Mouse (Mus musculus): ENCODE data around the gene Wdr63. TPM values are rescaled to one million over a fixed set of nuclear protein-coding genes. Genes with fewer than 3 reads are reported as not detected.

Wdr63 gene
- polyA plus RNA-seq, 1 experiment from 2014 or later = 1.3 TPM

DNA sequence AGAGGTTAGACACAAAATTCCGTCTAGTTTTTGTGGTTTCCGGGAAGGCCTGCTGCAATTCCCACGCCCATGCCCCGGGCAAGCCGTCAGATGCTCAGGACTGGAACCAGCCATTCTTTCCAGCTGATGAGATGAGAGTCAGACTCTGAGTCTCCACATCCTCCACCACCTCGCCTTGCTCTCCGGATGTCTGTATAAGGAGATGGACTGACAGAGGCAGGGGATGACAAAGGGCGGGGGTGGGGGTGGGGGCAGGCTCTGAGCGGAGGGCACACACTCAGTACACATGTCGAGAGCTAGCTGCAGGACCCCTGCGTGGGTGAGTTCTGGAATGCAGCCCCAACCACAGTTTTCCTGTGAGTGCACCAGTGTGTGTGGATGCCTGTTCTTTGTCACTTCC, 63.0 kb downstream of the Wdr63 start:
- WGBS = 48% methylated on average over 11 of the region's 11 CpGs
- no peaks in the 10 kb centered on the region for H3K9me3 ChIP-seq
- H3K27ac ChIP-seq = no peak overlapping the region
- no peak overlapping the region for H3K9ac ChIP-seq
- H3K27me3 ChIP-seq (replicated peaks) = no peaks in the 10 kb centered on the region
- no peak overlapping the region for H3K4me3 ChIP-seq
- ATAC-seq (replicated peaks) = no peak
- H3K36me3 ChIP-seq (replicated peaks) = no peaks in the 10 kb centered on the region
- H3K4me1 ChIP-seq = no peaks in the 10 kb centered on the region
- no peak overlapping the region for H3K4me2 ChIP-seq

- Histone ChIP-seq H3K27me3 (replicated peaks) (no peaks in the 10 kb centered on the region), H3K9me3 (no peaks in the 10 kb centered on the region), H3K36me3 (replicated peaks) (no peaks in the 10 kb centered on the region), H3K4me2 (no peak overlapping the region), H3K4me1 (peaks cover 6% of the 10 kb centered on the region), H3K27ac (no peak overlapping the region), H3K9ac (no peak overlapping the region), H3K4me3 (no peak overlapping the region)
- no peak for ATAC-seq (replicated peaks)
- WGBS = 94% methylated on average over 11 of the region's 11 CpGs
Measured at GRCm38 (mm10) chr3:146041382-146041781, 66.5 kb downstream of the Wdr63 start.

- H3K4me3 ChIP-seq = no peak overlapping the region
- H3K9ac ChIP-seq = no peak overlapping the region
- no peaks in the 10 kb centered on the region for H3K27me3 ChIP-seq (replicated peaks)
- H3K36me3 ChIP-seq (replicated peaks) = no peaks in the 10 kb centered on the region
- no peaks in the 10 kb centered on the region for H3K9me3 ChIP-seq
- peaks cover 6% of the 10 kb centered on the region for H3K4me1 ChIP-seq
- H3K4me2 ChIP-seq = no peak overlapping the region
- no peak for ATAC-seq (replicated peaks)
- H3K27ac ChIP-seq = no peak overlapping the region
- WGBS = 50% methylated on average over 12 of the region's 12 CpGs
Measured at GRCm38 (mm10) chr3:146039132-146039903, 68.6 kb downstream of the Wdr63 start.

- Histone ChIP-seq H3K36me3 (replicated peaks) (no peaks in the 10 kb centered on the region), H3K9ac (no peak overlapping the region), H3K4me3 (no peak overlapping the region), H3K9me3 (no peaks in the 10 kb centered on the region), H3K27ac (no peak overlapping the region), H3K4me2 (no peak overlapping the region), H3K4me1 (peaks cover 6% of the 10 kb centered on the region), H3K27me3 (replicated peaks) (no peaks in the 10 kb centered on the region)
- 32% methylated on average over 15 of the region's 15 CpGs for WGBS
- ATAC-seq (replicated peaks) = peak; percentile 72
Measured at GRCm38 (mm10) chr3:146037906-146038305, 70.0 kb downstream of the Wdr63 start.

GRCm38 (mm10) chr3:146032976-146033375, 75.0 kb downstream of the Wdr63 start:
- 92% methylated on average over 5 of the region's 5 CpGs for WGBS
- peaks cover 4% of the 10 kb centered on the region for H3K4me1 ChIP-seq
- H3K27ac ChIP-seq = no peak overlapping the region
- no peak overlapping the region for H3K9ac ChIP-seq
- H3K4me3 ChIP-seq = no peak overlapping the region
- no peak overlapping the region for H3K4me2 ChIP-seq
- H3K9me3 ChIP-seq = no peaks in the 10 kb centered on the region
- H3K27me3 ChIP-seq (replicated peaks) = no peaks in the 10 kb centered on the region
- no peak for ATAC-seq (replicated peaks)
- H3K36me3 ChIP-seq (replicated peaks) = no peaks in the 10 kb centered on the region

DNA sequence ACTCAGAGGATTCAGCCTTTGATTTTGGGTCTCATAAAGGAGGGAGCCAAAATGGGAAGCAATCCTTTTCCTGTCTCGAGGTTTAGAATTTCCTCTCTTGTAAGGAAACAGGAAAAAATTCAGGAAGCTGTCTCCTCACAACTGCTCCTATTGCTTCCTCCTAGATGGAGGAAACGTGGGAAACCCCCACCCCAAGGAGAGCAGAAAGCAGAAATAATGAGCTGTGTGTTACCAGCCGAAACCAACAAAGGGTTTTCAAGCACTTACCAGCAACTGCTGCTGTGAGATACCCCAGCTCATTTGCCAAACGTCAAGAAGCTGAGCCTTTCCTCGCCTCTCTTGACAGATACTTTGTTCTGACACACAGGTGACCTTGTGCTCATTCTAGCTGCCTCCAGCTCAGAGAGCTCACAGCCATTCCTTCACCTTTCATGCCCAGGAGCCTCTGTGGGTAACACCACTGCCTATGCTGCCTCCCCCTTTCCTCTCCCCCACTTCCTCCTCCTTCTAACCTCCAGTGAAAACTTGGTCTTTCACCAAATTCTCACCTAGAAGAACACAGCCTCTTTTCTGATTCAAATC, 77.6 kb downstream of the Wdr63 start:
- H3K4me3 ChIP-seq = no peak overlapping the region
- WGBS = 16% methylated on average over 5 of the region's 5 CpGs
- H3K4me1 ChIP-seq = no peaks in the 10 kb centered on the region
- no peak overlapping the region for H3K9ac ChIP-seq
- no peaks in the 10 kb centered on the region for H3K27me3 ChIP-seq (replicated peaks)
- H3K27ac ChIP-seq = peak overlapping the region; percentile 3; the same call in 1 of the 2 replicates
- peak; percentile 65; the same call in 1 of the 2 replicates for ATAC-seq (replicated peaks)
- H3K36me3 ChIP-seq (replicated peaks) = no peaks in the 10 kb centered on the region
- H3K9me3 ChIP-seq = no peaks in the 10 kb centered on the region
- no peak overlapping the region for H3K4me2 ChIP-seq

GRCm38 (mm10) chr3:146029234-146029633, 78.7 kb downstream of the Wdr63 start:
- Histone ChIP-seq H3K36me3 (replicated peaks) (no peaks in the 10 kb centered on the region), H3K27me3 (replicated peaks) (no peaks in the 10 kb centered on the region), H3K4me2 (no peak overlapping the region), H3K9me3 (no peaks in the 10 kb centered on the region), H3K27ac (no peak overlapping the region), H3K4me3 (no peak overlapping the region), H3K9ac (no peak overlapping the region), H3K4me1 (no peaks in the 10 kb centered on the region)
- WGBS = 78% methylated on average over 3 of the region's 3 CpGs
- ATAC-seq (replicated peaks) = no peak

DNA sequence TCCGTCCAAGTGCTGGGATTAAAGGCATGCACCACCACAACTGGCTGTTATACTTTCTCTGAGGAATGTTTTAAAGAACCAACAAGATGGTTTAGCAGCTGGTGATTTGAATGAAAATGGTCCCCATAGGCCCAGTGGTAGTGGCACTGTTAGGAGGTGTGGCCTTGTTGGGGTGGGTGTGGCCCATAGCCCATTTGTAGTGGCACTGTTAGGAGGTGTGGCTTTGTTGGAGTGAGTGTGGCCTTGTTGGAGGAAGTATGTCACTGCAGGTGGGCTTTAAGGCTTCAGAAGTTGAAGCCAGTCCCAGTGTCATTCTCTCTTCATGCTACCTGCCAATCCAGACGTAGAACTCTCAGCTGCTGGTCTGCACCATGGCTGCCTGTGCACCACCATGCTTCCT, 79.5 kb downstream of the Wdr63 start:
- 74% methylated on average over 2 of the region's 2 CpGs for WGBS

GRCm38 (mm10) chr3:146027116-146027515, 80.8 kb downstream of the Wdr63 start:
- H3K9me3 ChIP-seq = no peaks in the 10 kb centered on the region
- no peak overlapping the region for H3K4me3 ChIP-seq
- no peaks in the 10 kb centered on the region for H3K36me3 ChIP-seq (replicated peaks)
- H3K27ac ChIP-seq = no peak overlapping the region
- ATAC-seq (replicated peaks) = no peak
- H3K27me3 ChIP-seq (replicated peaks) = no peaks in the 10 kb centered on the region
- H3K9ac ChIP-seq = no peak overlapping the region
- WGBS = 49% methylated on average over 6 of the region's 6 CpGs
- no peak overlapping the region for H3K4me2 ChIP-seq
- no peaks in the 10 kb centered on the region for H3K4me1 ChIP-seq

More for the DNA sequence above, 79.5 kb downstream of the Wdr63 start:
- ATAC-seq (replicated peaks) = no peak
- Histone ChIP-seq H3K4me3 (no peak overlapping the region), H3K27me3 (replicated peaks) (no peaks in the 10 kb centered on the region), H3K36me3 (replicated peaks) (no peaks in the 10 kb centered on the region), H3K4me1 (no peaks in the 10 kb centered on the region), H3K27ac (no peak overlapping the region), H3K9me3 (no peaks in the 10 kb centered on the region), H3K9ac (no peak overlapping the region), H3K4me2 (no peak overlapping the region)

- no peak overlapping the region for H3K4me2 ChIP-seq
- H3K27me3 ChIP-seq (replicated peaks) = no peaks in the 10 kb centered on the region
- no peaks in the 10 kb centered on the region for H3K4me1 ChIP-seq
- no peak overlapping the region for H3K27ac ChIP-seq
- 94% methylated on average over 6 of the region's 6 CpGs for WGBS
- no peaks in the 10 kb centered on the region for H3K36me3 ChIP-seq (replicated peaks)
- H3K9me3 ChIP-seq = no peaks in the 10 kb centered on the region
- no peak for ATAC-seq (replicated peaks)
- H3K9ac ChIP-seq = no peak overlapping the region
- H3K4me3 ChIP-seq = no peak overlapping the region
Measured at GRCm38 (mm10) chr3:146025499-146025898, 82.4 kb downstream of the Wdr63 start.

- Histone ChIP-seq H3K9me3 (no peaks in the 10 kb centered on the region), H3K9ac (no peak overlapping the region), H3K4me2 (no peak overlapping the region), H3K4me3 (no peak overlapping the region), H3K27ac (no peak overlapping the region), H3K4me1 (no peaks in the 10 kb centered on the region), H3K36me3 (replicated peaks) (no peaks in the 10 kb centered on the region), H3K27me3 (replicated peaks) (no peaks in the 10 kb centered on the region)
- 86% methylated on average over 7 of the region's 7 CpGs for WGBS
- ATAC-seq (replicated peaks) = no peak
Measured at GRCm38 (mm10) chr3:146024746-146025145, 83.2 kb downstream of the Wdr63 start.

DNA sequence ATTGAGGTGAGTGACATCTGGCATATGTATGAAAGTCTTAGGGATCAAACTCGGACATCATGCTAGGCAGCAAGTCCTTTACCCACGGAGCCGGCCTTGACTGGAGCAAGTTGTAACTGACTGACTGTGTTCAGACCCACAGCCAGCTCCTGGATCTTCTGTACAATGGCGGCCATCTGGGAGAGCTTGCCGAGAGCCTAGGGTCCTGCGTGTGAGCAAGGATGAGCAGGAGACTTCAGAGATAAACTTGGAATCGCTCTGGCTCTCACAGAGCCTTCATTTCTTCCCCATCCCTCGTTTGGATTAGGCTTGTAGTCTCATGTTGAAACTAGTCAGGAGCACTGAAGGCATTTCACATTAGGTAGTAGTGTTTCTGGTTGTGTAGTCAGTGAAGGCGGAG, 85.7 kb downstream of the Wdr63 start:
- no peak overlapping the region for H3K4me2 ChIP-seq
- WGBS = 93% methylated on average over 9 of the region's 9 CpGs
- H3K4me3 ChIP-seq = no peak overlapping the region
- H3K9me3 ChIP-seq = no peaks in the 10 kb centered on the region
- ATAC-seq (replicated peaks) = no peak
- H3K36me3 ChIP-seq (replicated peaks) = no peaks in the 10 kb centered on the region
- no peaks in the 10 kb centered on the region for H3K27me3 ChIP-seq (replicated peaks)
- 0 out of 2 replicates have a peak, but pooled peaks cover 4% of the 10 kb centered on the region for H3K4me1 ChIP-seq
- H3K9ac ChIP-seq = no peak overlapping the region
- no peak overlapping the region for H3K27ac ChIP-seq

DNA sequence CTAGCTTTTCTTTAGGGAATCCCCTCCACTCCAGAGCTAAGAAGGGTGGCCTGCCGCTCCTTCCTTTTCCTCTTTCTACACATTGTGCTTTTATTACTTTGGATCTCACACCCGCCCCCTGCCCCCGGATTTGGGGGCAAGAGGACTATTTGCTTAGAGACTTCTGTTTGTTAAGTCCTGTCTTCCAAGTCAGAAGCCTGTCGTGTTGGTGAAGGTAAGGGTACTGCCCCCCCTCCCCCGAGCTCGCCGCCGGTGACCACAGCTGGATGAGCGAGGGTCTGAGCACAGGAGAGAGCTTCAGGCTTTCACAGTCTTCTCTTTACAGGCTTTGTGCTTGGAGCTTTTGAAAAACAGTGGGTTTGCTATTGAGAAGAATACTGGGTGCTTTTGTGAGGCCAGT, 90.4 kb downstream of the Wdr63 start:
- H3K9ac ChIP-seq = no peak overlapping the region
- no peaks in the 10 kb centered on the region for H3K9me3 ChIP-seq
- 0 out of 2 replicates have a peak, but pooled peaks cover 4% of the 10 kb centered on the region for H3K4me1 ChIP-seq
- WGBS = 44% methylated on average over 9 of the region's 9 CpGs
- H3K27ac ChIP-seq = no peak overlapping the region
- no peaks in the 10 kb centered on the region for H3K27me3 ChIP-seq (replicated peaks)
- ATAC-seq (replicated peaks) = no peak
- no peak overlapping the region for H3K4me2 ChIP-seq
- H3K4me3 ChIP-seq = no peak overlapping the region
- no peaks in the 10 kb centered on the region for H3K36me3 ChIP-seq (replicated peaks)

Measured in midbrain, embryonic 15.5 days (tissue).